Mouse (Mus musculus) megakaryocyte progenitor cell, adult 5-6 weeks (primary cell): ENCODE measurements around the gene Tcte1. TPM values are rescaled to one million over a fixed set of nuclear protein-coding genes. Genes with fewer than 3 reads are reported as not detected.
A peak's percentile ranks its signal among the peaks of the same experiment; 100 is the strongest.

Experiments
- ATAC-seq: replicated peaks from 2 replicates; pipeline ENCODE4 v1.8.0; 2016; ENCODE audit warnings: mild to moderate bottlenecking, moderate TSS enrichment, inconsistent platforms; ENCODE audit not compliant: poor library complexity
- total RNA-seq, 2 experiments: library from RNA; stranded (forward) in 1 of 2; stranded (reverse) in 1 of 2; fragments of 157-497, 149-512 nt in 1 of 2; fragments of 200-1000 nt in 1 of 2; gene quantifications; 2 replicates each; pipeline versions ENCODE4 v1.2.3 to v1.2.4; 2015 to 2017

Gene Tcte1
- total RNA-seq, 2 experiments from 2014 or later, result not detected

- no peak for ATAC-seq
Measured at GRCm38 (mm10) chr17:45511757-45512156, 11.5 kb upstream of the Tcte1 start.

- ATAC-seq, result no peak
Measured at GRCm38 (mm10) chr17:45515204-45515726, 8.0 kb upstream of the Tcte1 start.

- ATAC-seq, result no peak
Measured at GRCm38 (mm10) chr17:45515806-45516205, 7.4 kb upstream of the Tcte1 start.

- peak; percentile 87 for ATAC-seq
Measured at GRCm38 (mm10) chr17:45516488-45516887, 6.7 kb upstream of the Tcte1 start.

- no peak for ATAC-seq
Measured at GRCm38 (mm10) chr17:45517135-45517534, 6.1 kb upstream of the Tcte1 start.

- ATAC-seq, result peak; percentile 77
Measured at GRCm38 (mm10) chr17:45517549-45518215, 5.6 kb upstream of the Tcte1 start.

GRCm38 (mm10) chr17:45518766-45519475 lies 4.3 kb upstream of the Tcte1 start:
- ATAC-seq, result no peak

- no peak for ATAC-seq
Measured at GRCm38 (mm10) chr17:45520136-45520535, 3.1 kb upstream of the Tcte1 start.

GRCm38 (mm10) chr17:45524961-45525360 lies 1.7 kb downstream of the Tcte1 start:
- ATAC-seq, result no peak

- no peak for ATAC-seq
Measured at GRCm38 (mm10) chr17:45526571-45526970, 3.3 kb downstream of the Tcte1 start.

- ATAC-seq, result no peak
Measured at GRCm38 (mm10) chr17:45530346-45530782, 7.1 kb downstream of the Tcte1 start.

GRCm38 (mm10) chr17:45532896-45533295 lies 9.7 kb downstream of the Tcte1 start:
- ATAC-seq, result no peak

GRCm38 (mm10) chr17:45536264-45536663 lies 13.0 kb downstream of the Tcte1 start:
- ATAC-seq, result peak; percentile 68; the same call in 1 of the 2 replicates

- no peak for ATAC-seq
Measured at GRCm38 (mm10) chr17:45538394-45538793, 15.2 kb downstream of the Tcte1 start.

GRCm38 (mm10) chr17:45539664-45540063 lies 16.4 kb downstream of the Tcte1 start:
- no peak for ATAC-seq

- ATAC-seq, result no peak
Measured at GRCm38 (mm10) chr17:45542129-45542528, 18.9 kb downstream of the Tcte1 start.

- ATAC-seq, result no peak
Measured at GRCm38 (mm10) chr17:45542705-45543104, 19.5 kb downstream of the Tcte1 start.

- no peak for ATAC-seq
Measured at GRCm38 (mm10) chr17:45543115-45543514, 19.9 kb downstream of the Tcte1 start.

GRCm38 (mm10) chr17:45544001-45544872 lies 21.0 kb downstream of the Tcte1 start:
- no peak for ATAC-seq

GRCm38 (mm10) chr17:45544873-45545277 lies 21.6 kb downstream of the Tcte1 start:
- no peak for ATAC-seq
